Mouse (Mus musculus) embryo, embryonic 10.5 days (tissue): Measurements from ENCODE around the gene Fuz.
A peak's percentile ranks its signal among the peaks of the same experiment; 100 is the strongest.

Source experiments
- DNase-seq: peaks from one replicate; pipeline ENCODE4 v3.0.0-alpha.2; 2015; ENCODE audit warnings: low spot score

Fuz gene

DNA sequence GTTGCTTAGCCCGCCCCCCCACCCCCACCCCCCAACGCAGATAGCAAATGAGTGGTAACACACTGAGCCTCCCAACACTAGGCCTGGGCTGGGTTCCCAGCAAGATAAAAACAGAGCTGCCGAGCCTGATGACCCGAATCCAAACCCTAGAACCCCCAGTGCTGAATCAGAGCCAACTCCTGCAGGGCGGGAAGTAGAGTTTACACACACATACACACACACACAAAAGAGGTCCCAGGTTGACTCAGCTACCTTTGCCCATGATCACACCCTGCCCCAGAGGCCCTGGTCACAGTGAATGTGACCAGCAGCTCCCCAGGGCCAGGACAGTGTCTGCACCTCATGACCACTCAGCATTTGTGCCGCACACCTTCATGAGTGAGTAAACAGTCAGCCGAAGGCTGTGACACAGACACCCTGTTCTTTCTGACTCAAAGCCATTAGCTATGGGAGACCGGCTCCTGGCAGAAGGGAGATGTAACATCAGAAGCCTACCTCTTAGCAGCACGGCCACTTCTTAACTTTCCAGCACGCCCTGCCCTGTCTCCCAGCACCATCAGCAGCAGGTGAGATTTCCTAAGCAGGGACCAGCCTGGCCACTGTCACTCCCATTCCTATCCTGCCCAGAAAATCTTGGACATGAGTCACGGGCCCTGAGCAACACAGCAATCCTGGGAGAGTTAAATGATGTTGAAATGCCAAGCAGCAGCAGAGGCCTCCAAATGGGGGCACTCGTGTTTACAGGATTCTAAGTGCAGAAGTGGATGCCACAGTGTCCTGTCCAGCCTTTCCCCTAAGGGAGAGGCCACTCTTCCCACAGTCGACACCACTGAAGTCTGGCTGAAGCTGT lies 7.4 kb upstream of the Fuz start:
- no peak for DNase-seq

DNA sequence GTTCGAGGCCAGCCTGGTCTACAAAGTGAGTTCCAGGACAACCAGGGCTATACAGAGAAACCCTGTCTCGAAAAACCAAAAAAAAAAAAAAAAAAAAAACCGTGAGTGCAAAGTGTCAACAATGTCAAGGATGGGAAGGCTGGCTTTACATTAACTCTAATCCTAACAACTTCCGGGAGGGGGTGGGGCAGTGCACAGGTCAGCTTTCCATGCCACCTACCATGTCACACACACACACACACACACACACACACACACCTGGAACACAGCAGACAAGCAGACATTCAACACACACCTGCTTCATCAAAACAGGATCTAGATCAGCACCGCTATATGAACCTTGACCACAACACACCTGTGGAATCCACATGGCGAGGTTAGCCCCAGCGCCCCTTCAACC lies 5.7 kb upstream of the Fuz start:
- no peak for DNase-seq

DNA sequence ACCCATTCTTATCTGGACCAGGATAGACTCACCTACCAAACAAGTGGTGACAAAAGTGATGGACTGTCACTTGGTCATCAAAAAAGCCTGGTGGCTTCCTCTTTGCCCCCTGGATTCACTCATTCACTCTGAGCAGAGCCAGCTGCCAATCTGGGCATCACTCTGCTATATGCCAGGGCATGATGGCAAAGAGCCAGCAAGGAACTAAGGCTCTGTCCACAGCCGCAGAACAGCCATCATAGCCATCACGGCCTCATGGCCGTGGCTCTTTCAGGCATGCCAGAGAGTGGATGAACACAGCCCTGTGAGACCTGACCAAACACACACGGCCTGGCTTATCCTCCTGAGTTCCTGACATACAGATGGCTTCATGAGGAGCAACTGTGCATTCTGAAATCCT lies 5.1 kb upstream of the Fuz start:
- DNase-seq: no peak

DNA sequence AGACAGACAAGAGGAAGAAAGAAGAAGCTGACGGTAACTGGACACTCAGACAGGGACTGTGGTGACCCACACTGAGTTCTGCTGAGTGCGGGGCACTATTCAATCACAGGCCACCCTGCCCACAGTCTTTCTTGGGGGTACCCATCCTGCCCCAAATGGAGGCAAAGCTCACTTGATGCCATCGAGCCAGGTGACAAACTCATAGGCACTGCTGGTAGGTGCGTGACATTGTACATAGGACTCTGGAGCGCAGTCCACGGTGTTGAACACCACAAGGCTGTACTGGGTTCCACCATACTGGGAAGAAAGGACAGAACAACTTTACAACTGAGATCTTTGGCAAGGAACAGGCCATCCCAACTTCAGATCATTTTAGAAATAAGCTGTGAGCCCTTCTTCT lies 4.3 kb upstream of the Fuz start:
- DNase-seq: no peak

DNA sequence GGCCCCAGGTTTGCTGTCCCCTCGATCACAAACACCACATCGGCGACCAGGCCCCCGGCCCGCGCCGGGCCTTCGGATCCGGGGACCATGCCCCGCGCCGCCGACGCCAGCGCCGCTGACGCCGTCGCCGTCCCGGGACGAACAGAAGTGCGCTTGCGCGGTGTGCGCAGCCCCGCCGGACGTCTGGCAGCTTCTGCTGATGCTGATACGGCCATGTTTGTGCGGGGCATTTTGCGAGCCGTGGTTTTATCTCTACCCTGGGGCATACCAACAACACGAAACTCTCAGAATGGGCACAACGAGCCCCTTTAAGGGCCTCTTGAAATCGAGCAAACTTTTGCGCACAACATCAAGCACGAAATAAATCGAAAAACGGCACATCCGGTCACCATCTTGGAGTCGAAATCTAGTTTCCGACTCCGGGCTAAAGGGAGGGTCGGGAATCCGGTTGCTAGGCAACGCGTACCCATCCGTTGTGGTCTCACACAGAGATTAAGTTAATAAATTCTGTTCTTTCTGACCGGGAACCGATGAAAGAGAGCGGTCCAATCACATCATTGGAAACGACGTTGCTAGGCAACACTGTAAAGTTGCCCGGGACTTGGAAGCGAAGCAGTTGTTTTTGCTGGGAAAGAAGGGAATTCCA lies 3.5 kb upstream of the Fuz start, which contains the start of gene Med25:
Gene Med25, minus strand, starts transcription at position 437 of the 646 bp plus-strand sequence.
- DNase-seq: peak; percentile 98

DNA sequence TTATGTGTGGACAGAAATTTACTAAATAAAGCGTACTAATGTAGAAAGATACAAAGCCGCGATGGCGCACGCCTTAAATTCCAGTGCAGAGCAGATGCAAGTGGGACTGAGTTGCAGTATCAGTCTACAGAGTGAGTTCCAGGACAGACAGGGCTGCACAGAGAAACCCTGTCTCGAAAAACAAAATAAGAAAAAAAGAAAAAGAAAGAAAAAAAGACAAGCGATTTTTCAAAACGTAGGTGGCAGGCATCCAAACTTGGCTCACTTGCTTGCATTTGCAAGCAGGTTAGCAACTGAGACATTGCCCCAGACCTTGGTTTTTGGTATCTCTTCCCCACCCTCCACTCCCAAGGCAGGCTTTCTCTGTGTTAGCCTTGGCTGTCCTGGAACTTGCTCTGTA lies 2.7 kb upstream of the Fuz start:
- peak; percentile 35 for DNase-seq

DNA sequence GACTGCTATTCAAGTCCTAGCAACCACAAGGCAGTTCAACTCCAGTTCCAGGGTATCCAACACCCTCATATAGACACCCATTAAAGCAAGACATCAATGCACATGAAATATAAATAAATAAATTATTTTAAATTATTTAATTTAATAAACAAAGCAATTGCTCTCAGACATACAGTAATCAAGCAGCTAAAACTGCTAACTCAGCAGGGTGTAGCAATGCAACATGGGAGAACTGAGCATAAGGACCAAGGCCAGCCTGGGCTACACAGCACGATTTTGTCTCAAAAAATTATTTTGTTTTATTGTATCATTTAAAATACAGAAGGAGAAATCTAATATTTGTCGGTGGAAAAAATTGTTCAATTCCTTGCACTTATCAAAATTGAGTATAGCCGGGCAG lies 1.7 kb upstream of the Fuz start:
- DNase-seq: no peak

DNA sequence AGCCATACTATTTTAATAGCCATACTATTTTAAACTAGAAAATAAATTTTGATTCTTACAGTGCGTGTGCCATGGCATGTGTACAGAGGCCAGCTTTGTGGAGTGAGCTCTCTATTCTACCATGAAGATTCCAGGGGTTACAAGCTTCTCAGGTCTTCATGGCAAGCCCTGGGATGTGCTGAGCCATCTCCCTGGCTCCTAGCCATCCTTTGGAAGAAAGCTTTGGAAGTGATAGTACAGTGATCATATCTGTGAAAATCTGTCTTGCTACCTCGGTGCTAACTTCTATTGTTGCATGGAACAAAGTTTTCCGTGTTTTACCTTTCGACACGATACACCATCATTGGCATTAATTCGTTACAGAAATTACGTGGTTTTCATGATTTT lies 680 bp upstream of the Fuz start:
- DNase-seq: no peak

DNA sequence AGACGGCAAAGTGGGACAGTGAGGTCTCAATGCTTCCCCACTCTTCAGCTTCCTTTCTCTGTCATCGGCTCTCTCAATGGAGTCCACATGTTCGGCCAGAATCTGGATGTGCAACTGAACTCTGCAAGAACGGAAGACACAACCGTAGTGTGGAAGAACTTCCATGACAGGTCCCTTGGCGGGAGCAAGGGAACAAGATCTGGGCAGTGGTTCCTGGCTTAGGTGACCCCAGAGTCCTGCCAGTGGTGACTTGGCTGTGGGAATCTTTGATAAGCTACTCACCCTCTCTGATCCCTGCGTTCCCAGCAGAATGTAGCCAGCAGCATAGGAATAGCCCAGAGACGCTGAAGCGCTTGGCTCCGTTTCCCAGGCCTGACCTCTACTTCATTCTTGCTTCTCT lies 620 bp downstream of the Fuz start:
- DNase-seq: no peak

DNA sequence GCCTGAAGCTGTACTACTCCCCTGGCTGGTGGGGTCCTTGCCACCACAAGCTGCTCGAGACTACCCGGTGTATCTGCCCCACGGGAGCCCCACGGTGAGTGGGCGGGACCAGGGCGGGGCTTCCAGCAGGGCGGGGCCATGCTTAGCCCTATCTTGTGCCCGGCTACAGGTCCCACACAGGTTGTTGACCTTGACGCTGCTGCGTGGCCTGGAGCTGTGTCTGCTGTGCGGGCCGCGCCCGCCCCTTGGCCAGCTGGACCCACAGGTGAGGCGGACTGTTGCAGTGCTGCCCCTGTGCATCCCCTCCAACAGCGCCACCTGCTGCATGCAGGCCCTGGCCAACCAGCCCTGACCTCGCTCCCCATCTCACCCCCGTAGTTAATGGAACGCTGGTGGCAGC lies 2.7 kb downstream of the Fuz start:
- peak; percentile 13 for DNase-seq

DNA sequence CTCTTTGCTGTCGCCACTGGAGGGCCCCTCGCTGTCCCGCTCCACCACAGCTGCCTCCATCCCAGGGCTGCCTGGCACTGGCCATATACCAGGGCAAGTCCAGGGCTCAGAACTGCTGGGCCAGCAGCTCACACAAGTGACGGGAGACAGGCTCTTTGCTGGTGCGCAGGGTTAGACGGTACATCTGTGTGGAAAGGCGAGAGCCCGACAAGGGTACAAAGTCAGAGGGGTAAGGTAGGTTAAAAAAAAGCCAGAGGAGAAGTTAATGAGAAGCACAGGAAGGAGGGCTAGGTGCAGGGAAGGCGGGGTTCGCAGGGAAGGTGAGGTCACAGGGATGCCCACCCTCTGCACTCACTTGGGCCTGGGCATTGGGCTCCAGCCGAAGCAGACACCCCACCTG lies 4.8 kb downstream of the Fuz start:
- DNase-seq: no peak

DNA sequence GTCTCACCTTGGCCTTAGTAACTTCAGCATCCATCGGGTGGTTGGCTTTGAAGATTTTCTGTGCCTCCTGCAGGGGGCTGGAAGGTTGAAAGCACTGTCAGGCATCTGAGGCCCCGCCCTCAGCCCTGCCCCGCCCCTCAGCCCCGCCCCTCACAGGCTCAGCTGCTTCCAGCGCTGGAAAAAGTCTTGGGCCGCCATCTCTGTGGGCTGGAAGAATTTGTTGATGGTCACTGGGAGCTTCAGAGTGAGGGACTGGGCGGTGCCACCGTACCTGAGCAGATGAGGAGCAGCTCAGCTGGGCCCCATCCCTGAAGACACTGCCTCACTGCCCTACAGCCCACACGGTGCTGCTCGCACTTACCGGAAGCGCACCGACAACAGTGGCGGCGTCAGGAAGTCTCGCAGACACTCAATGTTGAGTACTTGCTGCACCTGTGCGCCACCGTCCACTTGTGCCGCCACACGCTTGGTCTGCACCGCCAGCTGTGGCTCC lies 5.4 kb downstream of the Fuz start:
- DNase-seq: peak; percentile 81

DNA sequence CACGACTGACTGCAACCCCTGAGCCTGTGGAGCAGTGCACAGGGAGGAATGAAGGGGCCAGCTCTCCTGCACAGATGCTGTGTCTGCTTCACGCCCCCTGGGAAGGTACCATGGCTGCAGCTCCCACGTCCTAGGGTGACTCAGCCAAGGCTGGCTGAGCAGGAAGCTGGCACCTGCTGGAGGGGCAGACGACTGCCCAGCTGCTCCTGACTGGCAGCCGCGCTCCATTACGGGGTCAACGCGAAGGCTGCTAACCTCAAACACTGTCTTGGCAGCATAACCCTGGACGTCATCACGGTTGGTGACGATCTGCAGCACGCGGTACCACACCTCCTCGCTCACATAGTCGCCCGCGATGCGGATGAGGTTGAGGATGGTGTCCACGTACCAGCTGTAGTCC lies 9.6 kb downstream of the Fuz start:
- no peak for DNase-seq

DNA sequence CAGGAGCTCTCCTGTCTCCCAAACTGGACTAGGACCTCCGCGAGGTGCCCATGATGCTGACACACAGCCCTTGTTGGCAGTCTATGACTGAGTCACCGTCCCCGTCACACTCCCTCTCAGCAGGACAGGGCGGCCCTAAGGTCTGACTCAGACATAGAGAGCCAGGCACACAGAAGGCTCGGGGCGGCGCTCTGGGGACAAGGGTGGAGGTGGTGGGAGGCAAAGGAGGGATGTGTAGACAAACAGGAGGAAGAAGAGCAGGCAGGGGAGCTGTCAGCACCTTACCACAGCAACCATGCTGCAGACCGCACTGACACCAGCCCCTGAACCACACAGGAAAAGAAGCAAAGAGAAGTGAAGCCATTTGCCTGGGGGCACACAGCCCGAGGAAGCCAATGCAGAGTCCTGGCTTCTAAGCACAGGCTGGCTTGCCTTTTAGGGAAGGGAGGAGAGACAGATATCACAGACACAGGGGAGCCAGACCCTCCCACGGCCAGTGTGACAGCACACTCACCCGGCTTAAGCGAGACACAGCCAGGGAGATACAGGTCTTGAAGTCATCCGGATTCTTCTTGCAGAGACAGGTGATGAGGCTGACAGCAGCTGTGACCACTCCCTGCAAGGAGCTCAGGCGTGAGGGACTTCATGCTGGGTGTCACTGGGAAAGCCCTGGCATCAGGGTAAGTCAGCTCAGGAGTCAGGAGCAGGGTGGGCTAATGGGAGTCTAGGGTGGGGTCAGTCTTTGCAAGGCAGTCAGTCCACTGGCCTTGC lies 13.0 kb downstream of the Fuz start:
- DNase-seq: no peak

DNA sequence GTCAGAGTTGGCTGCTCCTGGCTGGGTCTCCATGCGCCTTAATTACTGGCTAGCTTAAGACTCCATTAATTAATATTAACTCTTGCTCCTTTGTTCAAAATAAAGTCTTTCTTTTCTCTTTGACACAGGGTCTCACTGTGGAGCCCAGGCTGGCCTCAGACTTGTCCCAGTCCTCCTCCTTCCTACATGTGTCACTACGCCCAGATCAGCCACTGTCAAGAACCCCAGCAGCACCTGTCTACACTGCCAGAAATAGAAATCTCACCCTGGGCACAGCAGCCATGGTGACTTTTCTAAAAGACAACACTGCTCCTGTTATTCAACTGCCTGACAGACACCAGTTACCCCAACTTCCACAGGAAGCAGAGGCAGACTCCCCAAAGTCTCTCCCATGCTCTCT lies 18.5 kb downstream of the Fuz start:
- DNase-seq: no peak

DNA sequence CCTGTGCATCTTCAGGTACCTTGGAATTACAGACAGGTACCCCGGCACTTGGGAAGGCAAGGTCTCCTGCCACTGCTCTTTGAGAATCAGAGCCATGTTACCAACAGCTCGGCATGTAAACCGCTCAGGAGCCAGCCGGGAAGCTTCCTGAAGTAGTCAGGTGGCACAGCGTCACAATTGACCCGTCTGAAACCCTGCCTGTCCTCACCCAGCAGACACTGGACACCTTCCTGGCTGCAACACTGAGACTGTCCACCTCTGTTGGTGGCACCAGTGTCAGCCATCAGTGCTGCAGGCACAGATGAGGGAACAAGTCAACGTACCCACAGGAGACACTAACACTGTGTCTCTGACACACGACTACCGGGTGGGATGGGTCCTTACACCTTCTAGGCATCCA lies 19.4 kb downstream of the Fuz start:
- DNase-seq: no peak

DNA sequence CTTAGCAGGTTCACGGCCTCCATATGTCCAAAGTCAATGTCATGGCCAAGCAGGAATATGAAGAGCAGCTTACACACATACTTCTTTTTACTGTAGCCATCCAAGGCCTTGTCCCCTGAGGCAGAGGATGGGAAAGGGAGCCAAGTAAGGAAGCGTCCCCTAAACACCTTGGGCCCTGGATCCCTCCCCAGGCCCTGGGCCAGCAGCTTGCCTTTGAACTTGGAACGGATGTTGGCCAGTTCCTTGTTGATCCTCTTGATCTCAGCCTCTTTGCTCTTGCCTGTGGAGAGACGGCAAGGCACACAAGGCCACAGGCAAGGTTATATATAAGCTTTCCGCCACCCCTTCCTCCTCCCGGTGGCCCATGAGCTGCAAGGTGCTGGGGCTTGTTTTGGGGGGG lies 20.3 kb downstream of the Fuz start:
- no peak for DNase-seq

DNA sequence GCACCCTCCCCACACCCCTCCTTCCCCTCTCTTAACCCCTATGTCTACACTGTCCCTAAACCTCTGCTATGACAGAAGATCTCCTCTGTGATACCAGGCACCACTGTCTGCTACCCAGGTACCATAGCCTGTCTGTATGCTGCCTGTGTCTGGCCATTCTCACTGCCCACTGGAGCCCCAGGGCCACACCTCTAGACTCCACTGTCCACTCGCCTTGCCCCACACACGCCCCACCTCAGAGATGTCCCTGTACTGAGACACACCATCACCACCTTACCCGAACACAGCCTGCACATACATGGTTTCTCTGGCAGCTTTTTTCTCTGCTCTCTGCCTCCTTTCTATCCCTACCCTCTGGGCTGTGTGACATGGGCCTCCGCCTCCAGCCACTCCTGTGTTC lies 21.0 kb downstream of the Fuz start:
- DNase-seq: no peak

DNA sequence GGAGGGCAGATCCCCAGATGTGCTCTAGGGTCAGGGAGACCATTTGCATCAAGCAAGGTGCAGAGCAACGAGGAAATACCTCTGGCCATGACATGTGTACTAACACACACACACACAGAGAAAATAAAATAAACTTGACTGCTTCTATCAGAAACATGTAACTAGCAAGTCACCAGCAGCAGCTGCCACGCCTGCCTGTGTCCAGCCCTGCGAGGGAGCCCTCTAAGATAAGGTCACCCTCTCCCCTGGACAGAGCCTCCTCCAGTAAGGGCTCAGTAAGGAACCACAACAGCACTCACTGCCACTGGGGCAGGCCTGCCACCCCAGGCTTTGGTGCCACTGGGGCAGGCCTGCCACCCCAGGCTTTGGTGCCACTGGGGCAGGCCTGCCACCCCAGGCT lies 22.3 kb downstream of the Fuz start:
- no peak for DNase-seq

DNA sequence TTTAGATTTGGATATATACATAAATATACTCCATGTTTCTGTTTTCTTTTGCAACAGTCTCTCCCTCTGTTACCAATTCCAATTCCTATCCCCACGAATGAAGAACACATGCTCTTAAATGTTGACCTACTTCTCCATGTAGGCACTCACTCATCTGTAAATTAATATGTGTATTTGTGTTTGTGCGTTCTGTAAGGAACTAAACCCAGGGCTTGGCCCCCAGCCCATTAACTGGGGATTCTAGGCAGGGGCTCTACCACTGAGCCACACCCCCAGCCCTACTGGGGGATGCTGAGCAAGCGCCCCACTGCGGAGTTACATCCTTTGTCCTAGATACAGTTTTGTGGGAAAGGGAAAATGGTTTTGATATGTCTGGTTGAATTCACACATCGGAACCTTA lies 23.2 kb downstream of the Fuz start:
- DNase-seq: no peak

DNA sequence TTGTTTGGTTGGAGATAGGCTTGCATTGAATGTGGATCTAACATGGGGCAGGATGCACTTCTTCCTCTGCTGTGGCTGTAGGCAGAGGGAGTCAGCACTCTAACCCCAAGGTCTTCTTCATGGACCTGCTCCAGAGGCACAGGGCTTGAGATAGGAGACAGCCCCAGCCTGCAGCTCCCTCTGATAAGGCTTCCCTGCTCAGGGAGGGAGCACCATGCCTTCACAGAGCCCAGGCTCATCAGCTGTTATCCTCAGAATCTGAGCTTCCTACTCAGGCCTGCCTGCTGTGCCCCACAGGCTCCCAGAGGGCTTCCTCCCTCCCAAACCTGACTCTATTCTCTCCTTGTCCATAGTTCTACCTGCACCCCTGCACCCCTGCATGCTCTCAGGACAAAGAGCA lies 26.7 kb downstream of the Fuz start:
- DNase-seq: no peak

DNA sequence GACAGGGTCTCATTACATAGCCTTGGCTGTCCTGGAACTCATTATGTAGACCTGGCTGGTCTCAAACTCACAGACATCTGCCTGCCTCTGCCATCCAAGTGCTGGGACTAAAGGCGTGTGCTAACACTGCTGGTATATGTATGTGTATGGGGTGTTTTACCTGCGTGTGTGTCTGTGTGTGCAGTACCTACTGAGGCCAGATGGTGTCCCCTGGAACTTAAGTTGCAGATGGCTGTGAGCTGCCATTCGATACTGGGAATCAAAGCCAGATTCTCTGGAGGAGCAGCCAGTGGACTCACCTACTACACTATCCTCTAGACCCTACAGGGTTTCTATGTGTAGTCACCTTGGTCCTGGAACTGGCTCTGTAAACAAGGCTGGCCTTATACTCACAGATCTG lies 29.6 kb downstream of the Fuz start:
- DNase-seq: peak; percentile 52

DNA sequence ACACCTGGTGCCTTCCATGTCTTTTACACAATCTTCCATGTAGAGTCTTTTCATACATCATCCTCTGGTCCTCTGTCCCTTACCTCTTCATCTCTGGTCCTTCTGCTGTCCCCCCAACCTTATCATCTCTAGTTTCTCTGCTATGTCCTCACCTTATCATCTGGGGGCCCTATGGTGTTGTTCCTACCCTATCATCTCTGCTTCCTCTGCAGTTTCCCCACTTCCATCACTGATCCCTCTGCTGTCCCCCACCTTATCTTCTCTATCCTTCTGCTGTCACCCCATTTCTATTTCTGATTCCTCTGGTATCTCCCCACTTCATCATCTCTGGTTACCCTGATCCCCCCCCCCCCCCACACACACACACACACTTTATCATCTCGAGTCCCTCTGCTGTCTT lies 32.7 kb downstream of the Fuz start:
- no peak for DNase-seq
